Mouse (Mus musculus): ENCODE measurements around the gene Pum1.

The Pum1 gene

DNA sequence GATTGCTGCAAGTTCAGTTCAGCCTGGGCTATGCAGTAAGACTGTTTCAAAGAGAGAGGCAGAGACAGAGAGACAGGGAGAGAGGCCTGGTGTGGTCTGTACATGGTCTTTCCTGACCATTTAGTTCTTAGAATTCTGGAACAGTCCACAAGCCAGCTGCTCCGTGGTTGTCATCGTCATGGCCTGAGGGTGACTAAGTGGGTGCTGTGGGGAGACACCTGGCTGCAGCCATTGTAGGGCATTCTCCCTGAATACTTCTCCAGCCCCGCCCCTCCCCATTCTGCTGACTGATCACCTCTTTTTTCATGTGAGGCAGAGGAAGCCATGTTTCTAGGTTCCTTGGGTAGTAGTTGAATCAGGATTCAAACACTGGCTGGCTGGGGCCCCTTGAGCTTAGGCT, 156.7 kb downstream of the Pum1 start:
- DNase-seq (ENCODE audit: low spot score), result no peak

DNA sequence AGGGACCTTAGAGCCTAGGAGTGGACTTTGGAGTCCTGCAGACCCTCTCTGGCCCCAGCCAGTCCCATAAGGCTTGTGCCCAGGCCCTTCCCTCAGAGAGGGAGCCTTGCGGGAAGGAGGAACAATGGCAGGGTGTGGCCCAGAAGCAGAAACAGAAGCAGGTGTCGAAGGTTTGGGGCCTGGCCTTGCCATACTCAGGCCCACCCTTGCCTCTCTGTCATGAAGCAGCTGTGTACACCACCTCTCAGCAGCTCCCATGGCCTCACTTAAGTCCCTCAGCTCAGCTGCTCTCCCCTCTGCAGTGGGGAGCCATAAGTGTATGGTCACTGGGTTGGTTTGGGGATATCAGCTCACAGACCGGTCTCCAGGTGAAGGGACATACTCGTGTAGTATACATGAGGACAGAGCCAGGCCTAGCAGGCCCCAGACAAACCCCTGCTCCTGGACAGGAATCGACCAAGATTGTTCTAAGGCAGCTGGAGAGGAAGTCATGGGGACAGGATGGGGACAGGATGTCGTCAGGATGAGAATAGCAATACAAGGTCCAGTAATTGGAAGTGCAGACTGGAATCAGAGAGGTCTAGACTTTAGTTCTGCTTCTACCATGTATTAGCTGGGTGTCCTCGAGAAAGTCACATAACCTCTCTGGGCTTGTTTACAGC, 157.6 kb downstream of the Pum1 start:
- no peak for DNase-seq (ENCODE audit: low spot score)

DNA sequence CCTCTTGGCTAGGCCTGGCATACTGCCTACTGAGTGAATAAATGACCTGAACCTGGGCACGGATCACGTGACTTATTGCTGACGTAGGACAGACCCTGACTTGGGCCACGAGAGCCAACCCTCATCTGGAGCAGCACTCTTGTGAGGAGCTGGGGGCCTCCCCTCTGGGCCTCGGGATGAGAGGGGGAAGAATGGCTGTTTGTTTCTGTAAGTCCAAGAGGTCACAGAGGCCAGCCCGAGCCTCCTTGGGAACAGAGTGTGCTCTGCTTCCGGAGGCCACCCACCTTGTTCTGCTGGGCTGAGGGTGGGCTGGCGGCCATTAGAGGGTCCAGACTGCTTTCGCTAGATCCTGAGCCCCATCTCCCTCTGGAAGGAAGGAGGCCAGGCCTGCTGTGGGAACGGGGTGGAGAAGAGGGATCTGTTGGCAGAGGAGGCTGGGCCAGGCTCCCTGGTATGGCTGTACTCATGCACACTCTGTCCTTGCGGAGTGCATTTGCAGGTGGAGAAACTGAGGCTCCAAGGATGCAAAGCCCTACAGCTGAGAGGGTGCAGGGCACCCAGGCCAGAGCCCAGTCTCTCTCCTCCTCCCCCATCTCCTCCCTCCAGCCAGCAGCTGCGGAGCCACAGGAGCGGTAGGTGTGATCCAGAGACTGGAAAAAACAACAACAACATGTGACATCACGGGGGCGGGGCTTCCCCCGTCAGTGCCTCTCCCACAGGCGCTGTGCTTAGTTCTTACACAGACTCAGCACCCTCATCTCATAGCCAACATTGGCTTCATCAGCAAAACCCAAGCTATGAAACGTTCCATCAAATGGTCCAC, 165.9 kb downstream of the Pum1 start:
- no peak for DNase-seq (ENCODE audit: low spot score)

Data from T-cell, adult 2 months (primary cell).